Mouse (Mus musculus) embryo, embryonic 10 days (tissue): Measurements from ENCODE around the gene Rpl13a.
A peak's percentile ranks its signal among the peaks of the same experiment; 100 is the strongest.
"Not testable (repeated sequence)": the region's sequence is repeated elsewhere in the genome, so short reads cannot be mapped to it uniquely, and the experiment has no call there.

ENCODE experiments used
- DNase-seq: peaks from one replicate; pipeline ENCODE4 v3.0.0-alpha.2; 2015; ENCODE audit warnings: low spot score

Gene Rpl13a

GRCm38 (mm10) chr7:45113476-45113875 lies 15.1 kb downstream of the Rpl13a start:
- no peak for DNase-seq

- no peak for DNase-seq
Observed at GRCm38 (mm10) chr7:45112529-45112928, 16.0 kb downstream of the Rpl13a start.

- no peak for DNase-seq
Observed at GRCm38 (mm10) chr7:45111940-45112339, 16.6 kb downstream of the Rpl13a start.

GRCm38 (mm10) chr7:45110089-45110488 lies 18.5 kb downstream of the Rpl13a start:
- not testable (repeated sequence) for DNase-seq

- DNase-seq, result no peak
Observed at GRCm38 (mm10) chr7:45107052-45107645, 21.4 kb downstream of the Rpl13a start.

GRCm38 (mm10) chr7:45106441-45106840 lies 22.1 kb downstream of the Rpl13a start:
- DNase-seq, result peak; percentile 68

- no peak for DNase-seq
Observed at GRCm38 (mm10) chr7:45105491-45105890, 23.1 kb downstream of the Rpl13a start.

- no peak for DNase-seq
Observed at GRCm38 (mm10) chr7:45104941-45105340, 23.6 kb downstream of the Rpl13a start.

- DNase-seq, result no peak
Observed at GRCm38 (mm10) chr7:45103652-45104180, 24.8 kb downstream of the Rpl13a start, which contains the start of gene Fcgrt. Gene Fcgrt (minus strand): TSS chr7:45103851.

GRCm38 (mm10) chr7:45102940-45103585 lies 25.5 kb downstream of the Rpl13a start:
- no peak for DNase-seq

- DNase-seq, result no peak
Observed at GRCm38 (mm10) chr7:45102441-45102840, 26.1 kb downstream of the Rpl13a start.

GRCm38 (mm10) chr7:45100046-45100445 lies 28.5 kb downstream of the Rpl13a start:
- no peak for DNase-seq

- no peak for DNase-seq
Observed at GRCm38 (mm10) chr7:45098541-45099240, 29.9 kb downstream of the Rpl13a start.

GRCm38 (mm10) chr7:45097479-45097878 lies 31.1 kb downstream of the Rpl13a start:
- DNase-seq, result no peak

- not testable (repeated sequence) for DNase-seq
Observed at GRCm38 (mm10) chr7:45095965-45096364, 32.6 kb downstream of the Rpl13a start.

GRCm38 (mm10) chr7:45095367-45095766 lies 33.2 kb downstream of the Rpl13a start:
- no peak for DNase-seq

- DNase-seq, result peak; percentile 73
Observed at GRCm38 (mm10) chr7:45094121-45094520, 34.4 kb downstream of the Rpl13a start.

- DNase-seq, result no peak
Observed at GRCm38 (mm10) chr7:45093516-45093905, 35.0 kb downstream of the Rpl13a start.

- DNase-seq, result no peak
Observed at GRCm38 (mm10) chr7:45092828-45093515, 35.6 kb downstream of the Rpl13a start.

GRCm38 (mm10) chr7:45092048-45092447 lies 36.5 kb downstream of the Rpl13a start, which contains the start of gene Rcn3:
Gene Rcn3 (minus strand): TSS chr7:45092221.
- peak; percentile 98 for DNase-seq

- no peak for DNase-seq
Observed at GRCm38 (mm10) chr7:45091001-45091990, 37.3 kb downstream of the Rpl13a start.
